Mouse (Mus musculus) forebrain, postnatal 0 days (tissue): Measurements from ENCODE around the gene Ankrd44. TPM values are rescaled to one million over a fixed set of nuclear protein-coding genes. Genes with fewer than 3 reads are reported as not detected.
A peak's percentile ranks its signal among the peaks of the same experiment; 100 is the strongest.

ENCODE experiments used
- ATAC-seq: fragments of 200-750 bp; cut with Nextera tagmentation; 2 replicates; pipeline ENCODE4 v1.8.0; 2017; ENCODE audit warnings: mild to moderate bottlenecking, moderate library complexity
- DNase-seq: peaks from one replicate; pipeline ENCODE4 v3.0.0-alpha.2; 2015
- H3K27ac ChIP-seq: fragments of 300-500 bp; sonication (generic); 2 replicates; pipeline ENCODE4 v1.5.1; 2014; ENCODE audit warnings: low read depth, mild to moderate bottlenecking, antibody characterized with exemption, low read length, moderate library complexity, mixed read lengths
- H3K27me3 ChIP-seq: fragments of 300-500 bp; sonication (generic); 2 replicates; pipeline ENCODE4 v1.6.1; 2014; ENCODE audit warnings: mild to moderate bottlenecking, low read length, mixed read lengths; ENCODE audit not compliant: insufficient read depth
- H3K36me3 ChIP-seq: fragments of 300-500 bp; sonication (generic); 2 replicates; pipeline ENCODE4 v1.6.1; 2014; ENCODE audit warnings: mild to moderate bottlenecking, moderate library complexity; ENCODE audit not compliant: insufficient read depth
- H3K4me1 ChIP-seq: fragments of 300-500 bp; sonication (generic); 2 replicates; pipeline ENCODE4 v1.6.1; 2014; ENCODE audit warnings: antibody characterized with exemption; ENCODE audit not compliant: insufficient read depth
- H3K4me2 ChIP-seq: fragments of 300-500 bp; sonication (generic); 2 replicates; pipeline ENCODE4 v1.6.1; 2014; ENCODE audit warnings: low read depth, mild to moderate bottlenecking, moderate library complexity
- H3K4me3 ChIP-seq: fragments of 300-500 bp; sonication (generic); 2 replicates; pipeline ENCODE4 v1.5.1; 2014; ENCODE audit warnings: low read depth, low read length, mixed read lengths
- H3K9ac ChIP-seq: fragments of 300-500 bp; sonication (generic); 2 replicates; pipeline ENCODE4 v1.6.1; 2014; ENCODE audit warnings: mild to moderate bottlenecking
- H3K9me3 ChIP-seq: fragments of 300-500 bp; sonication (generic); 2 replicates; pipeline ENCODE4 v1.6.1; 2016; ENCODE audit warnings: low read length
- CTCF ChIP-seq: sonication (generic); IDR thresholded peaks from 2 replicates; pipeline ENCODE4 v1.5.1; 2016; ENCODE audit warnings: antibody characterized with exemption, control low read depth, low read depth
- WGBS: fragments of 180-500 bp; shearing (Covaris S2); extraction: QIAGEN DNeasy Blood & Tissue Kit; methylation state at CpG from one replicate; pipeline ENCODE4 v1.1.7; 2014; 5-methylcytosine and 5-hydroxymethylcytosine counted together
- polyA plus RNA-seq: library from polyadenylated mRNA; unstranded; fragments of >200 nt; fragmentation: Nextera tagmentation; extraction: Ambion mirVana; gene quantifications from 2 replicates; pipeline ENCODE4 v1.2.1, GENCODE M21; 2015
- total RNA-seq: library from RNA; depleted of rRNA; stranded (reverse); fragments of >200 nt; gene quantifications from 2 replicates; pipeline ENCODE4 v1.2.3, GENCODE M21; 2014

The Ankrd44 gene
- total and polyA plus RNA-seq, 2 experiments from 2014 or later = 12.8 to 88.1 TPM

DNA sequence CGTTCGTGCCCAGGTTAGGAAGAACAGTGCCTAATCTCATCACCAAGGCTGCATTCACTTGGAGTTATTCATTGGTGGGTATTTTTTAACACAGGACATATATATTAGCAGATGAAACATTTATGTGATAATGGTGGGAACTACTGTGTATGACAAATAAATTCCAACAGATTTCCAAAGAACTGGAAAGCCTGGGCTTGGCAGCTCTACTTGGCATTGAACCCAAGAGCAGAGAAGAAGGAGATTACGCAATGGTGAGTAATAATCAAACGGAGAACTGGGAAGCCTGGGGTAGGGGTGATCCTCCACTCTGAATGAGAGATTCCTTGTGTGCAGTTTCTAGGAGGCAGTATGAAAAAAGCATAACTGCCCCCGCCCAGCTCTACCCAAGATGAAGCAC lies 196.9 kb downstream of the Ankrd44 start:
- Histone ChIP-seq H3K36me3 (0 out of 2 replicates have a peak, but pooled peaks cover 8% of the 10 kb centered on the region), H3K27me3 (no peaks in the 10 kb centered on the region), H3K4me3 (no peak overlapping the region), H3K9ac (no peak overlapping the region), H3K4me1 (no peaks in the 10 kb centered on the region), H3K27ac (no peak overlapping the region), H3K4me2 (no peak overlapping the region), H3K9me3 (no peaks in the 10 kb centered on the region)
- TF ChIP-seq CTCF = no peak
- no peak for ATAC-seq
- WGBS = 87% methylated on average over 5 of the region's 5 CpGs
- DNase-seq = no peak

DNA sequence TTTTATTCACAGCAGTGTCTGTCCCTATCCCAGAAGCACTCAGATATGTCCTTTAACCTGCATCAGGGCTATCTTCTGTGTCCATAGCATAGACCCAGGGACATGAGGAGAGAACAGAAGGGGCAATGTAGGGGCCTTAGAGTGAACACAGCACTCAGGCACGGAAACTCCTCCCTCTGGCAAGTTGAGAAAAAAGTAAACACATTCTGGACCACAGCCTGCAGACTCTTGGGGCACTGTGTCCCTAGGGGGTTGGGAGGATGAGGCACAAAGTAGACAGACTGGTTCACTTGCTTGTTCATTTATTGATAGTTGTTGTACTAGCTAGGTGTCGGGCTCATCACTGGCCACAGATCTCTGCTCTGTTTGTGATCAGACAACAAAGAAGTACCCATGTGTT lies 199.6 kb downstream of the Ankrd44 start:
- no peak for TF ChIP-seq CTCF

DNA sequence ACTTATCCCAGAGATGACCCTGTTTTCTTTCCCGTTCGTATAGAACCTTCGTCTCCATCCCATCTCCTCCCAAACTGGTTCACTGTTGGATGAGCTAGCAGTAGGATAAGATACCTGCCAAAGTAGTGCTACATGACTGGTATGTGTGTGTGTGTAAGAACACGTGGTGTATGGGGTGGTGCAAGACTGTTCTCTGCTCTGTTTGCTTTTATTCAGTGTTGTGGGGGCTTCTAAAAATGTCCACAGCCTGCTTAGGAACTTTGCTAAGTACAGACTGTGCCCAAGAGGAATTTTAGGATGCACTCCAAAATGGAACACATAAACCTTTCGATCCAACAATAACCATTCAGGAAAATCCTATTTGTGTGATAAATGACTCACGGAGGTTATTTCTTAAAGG lies 209.3 kb downstream of the Ankrd44 start:
- 93% methylated on average over 6 of the region's 6 CpGs for WGBS
- H3K4me1 ChIP-seq = no peaks in the 10 kb centered on the region
- no peak for DNase-seq
- H3K36me3 ChIP-seq = 0 out of 2 replicates have a peak, but pooled peaks cover 5% of the 10 kb centered on the region
- H3K4me3 ChIP-seq = no peak overlapping the region
- H3K9me3 ChIP-seq = peaks cover 3% of the 10 kb centered on the region; the same call in 1 of the 2 replicates
- no peaks in the 10 kb centered on the region for H3K27me3 ChIP-seq
- H3K4me2 ChIP-seq = no peak overlapping the region
- ATAC-seq = no peak
- no peak overlapping the region for H3K9ac ChIP-seq
- no peak for TF ChIP-seq CTCF
- H3K27ac ChIP-seq = no peak overlapping the region

More for the DNA sequence above, 199.6 kb downstream of the Ankrd44 start:
- WGBS = 63% methylated on average over 2 of the region's 2 CpGs
- Histone ChIP-seq H3K4me3 (no peak overlapping the region), H3K36me3 (0 out of 2 replicates have a peak, but pooled peaks cover 11% of the 10 kb centered on the region), H3K9ac (no peak overlapping the region), H3K27me3 (no peaks in the 10 kb centered on the region), H3K4me1 (no peaks in the 10 kb centered on the region), H3K9me3 (no peaks in the 10 kb centered on the region), H3K27ac (no peak overlapping the region), H3K4me2 (no peak overlapping the region)
- DNase-seq (no peak), ATAC-seq (no peak)

DNA sequence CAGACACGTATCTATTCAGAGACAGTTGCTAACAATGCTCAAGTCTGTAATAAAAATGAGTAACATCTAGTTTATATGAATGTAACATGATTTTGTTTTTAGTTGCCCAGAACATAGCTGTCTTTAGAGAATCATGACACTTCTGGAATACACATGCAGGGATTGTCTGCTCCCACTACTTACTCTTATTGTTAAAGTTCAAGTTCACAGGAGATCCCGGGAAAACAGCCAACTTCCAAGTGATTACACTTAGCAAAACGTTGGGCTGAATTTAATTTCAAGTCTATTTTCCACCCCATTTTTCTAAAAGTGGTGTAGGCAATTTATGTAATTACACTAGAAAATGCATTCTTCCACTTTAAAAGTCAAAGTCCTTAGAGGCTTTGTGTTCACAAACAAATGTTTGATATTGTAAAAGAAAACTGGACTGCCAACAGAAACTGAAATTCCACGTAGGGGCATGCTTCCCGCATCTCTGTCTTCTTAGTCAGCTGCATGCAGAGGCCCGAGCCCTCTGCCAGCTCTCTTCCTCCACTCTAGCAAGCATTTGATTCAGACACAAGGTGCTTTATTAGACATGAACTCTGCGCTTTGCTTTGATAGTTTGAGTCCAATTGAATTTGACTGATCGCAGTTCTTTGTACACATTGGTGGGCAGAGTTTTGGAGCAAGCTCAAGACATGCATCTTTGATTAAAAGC lies 211.0 kb downstream of the Ankrd44 start:
- 23% methylated on average over 8 of the region's 8 CpGs for WGBS
- Histone ChIP-seq H3K9me3 (peaks cover 3% of the 10 kb centered on the region; the same call in 1 of the 2 replicates), H3K4me1 (no peaks in the 10 kb centered on the region), H3K9ac (no peak overlapping the region), H3K36me3 (no peaks in the 10 kb centered on the region), H3K4me2 (no peak overlapping the region), H3K4me3 (no peak overlapping the region), H3K27ac (no peak overlapping the region), H3K27me3 (no peaks in the 10 kb centered on the region)
- no peak for TF ChIP-seq CTCF
- ATAC-seq (peak; percentile 39; the same call in 1 of the 2 replicates), DNase-seq (no peak)

DNA sequence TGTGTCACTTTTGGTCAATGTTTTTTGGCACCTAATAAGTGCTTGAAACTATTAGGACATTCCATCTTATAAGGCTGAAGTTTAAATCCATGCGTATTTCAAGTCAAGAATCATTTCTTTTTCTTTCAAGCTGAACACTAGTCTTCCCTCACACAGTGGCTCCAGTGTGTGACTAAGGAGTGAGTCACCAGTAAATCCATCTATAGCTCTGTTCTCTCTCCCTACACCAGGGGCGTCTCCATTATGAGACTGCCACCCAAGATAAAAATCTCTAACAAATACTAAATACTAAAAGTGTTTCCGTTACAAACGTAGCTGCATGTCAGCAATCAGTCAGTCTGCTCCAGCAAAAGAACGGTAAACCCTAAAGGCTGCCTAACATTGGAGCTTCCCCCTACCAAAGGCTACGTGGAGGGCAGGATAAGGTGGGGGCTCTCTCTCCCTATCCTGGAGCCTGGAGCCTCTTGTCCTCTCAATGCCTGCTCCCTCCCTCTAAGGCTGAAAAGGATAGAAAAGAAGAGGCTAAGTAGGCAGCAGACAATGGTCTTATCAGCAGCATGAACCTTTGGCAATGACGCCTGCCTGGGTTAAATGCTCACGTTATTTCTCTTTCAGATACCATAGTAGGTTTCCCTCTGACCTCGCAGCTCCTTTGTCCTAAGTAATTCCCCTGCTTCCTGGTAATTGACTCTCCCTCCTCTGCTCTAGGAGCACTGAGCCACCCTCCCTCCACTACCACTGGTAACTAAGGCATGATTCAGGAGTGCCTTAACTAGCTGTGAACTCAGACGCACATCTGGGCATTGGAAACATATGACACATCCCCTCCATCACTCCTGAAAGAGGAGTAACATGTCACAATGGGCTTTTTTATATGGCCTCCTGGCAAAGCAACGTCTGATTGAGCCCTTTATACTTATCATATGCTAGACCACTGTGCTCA lies 212.7 kb downstream of the Ankrd44 start:
- Histone ChIP-seq H3K9me3 (peaks cover 3% of the 10 kb centered on the region; the same call in 1 of the 2 replicates), H3K9ac (no peak overlapping the region), H3K4me2 (no peak overlapping the region), H3K27me3 (no peaks in the 10 kb centered on the region), H3K36me3 (no peaks in the 10 kb centered on the region), H3K4me3 (no peak overlapping the region), H3K27ac (no peak overlapping the region), H3K4me1 (no peaks in the 10 kb centered on the region)
- no peak for DNase-seq
- peak; percentile 68 for ATAC-seq
- no peak for TF ChIP-seq CTCF
- 42% methylated on average over 11 of the region's 11 CpGs for WGBS

DNA sequence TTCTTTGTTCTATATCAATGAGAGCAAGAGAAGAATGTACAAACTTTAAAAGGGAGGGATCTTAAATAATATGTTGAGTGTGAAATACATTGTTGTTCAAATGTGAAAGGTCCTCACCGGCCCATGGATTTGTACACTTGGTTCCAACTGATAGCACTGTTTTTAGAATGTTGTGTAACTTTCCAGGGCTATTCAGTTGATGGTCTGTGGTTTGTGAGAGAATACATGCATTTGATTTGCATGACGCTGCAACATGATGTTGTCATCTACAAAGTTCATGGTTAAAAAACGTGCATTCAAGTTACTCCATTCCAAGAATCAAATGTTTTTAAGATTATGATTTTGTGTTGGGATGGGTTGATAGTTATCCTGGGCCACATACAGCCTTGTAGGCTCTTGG lies 214.6 kb downstream of the Ankrd44 start:
- Histone ChIP-seq H3K4me1 (peaks cover 7% of the 10 kb centered on the region; the same call in 1 of the 2 replicates), H3K27me3 (no peaks in the 10 kb centered on the region), H3K4me3 (no peak overlapping the region), H3K27ac (no peak overlapping the region), H3K9ac (no peak overlapping the region), H3K36me3 (no peaks in the 10 kb centered on the region), H3K9me3 (peaks cover 3% of the 10 kb centered on the region; the same call in 1 of the 2 replicates), H3K4me2 (no peak overlapping the region)
- ATAC-seq (no peak), DNase-seq (no peak)
- TF ChIP-seq CTCF = no peak
- WGBS = 93% methylated on average over 3 of the region's 3 CpGs
